Mouse (Mus musculus): ENCODE measurements at regions not wholly inside any gene's neighbourhood (a gene's known extent, or its start where the extent isn't known, plus 50 kb on each side); places are given as distances from the start of the nearest gene placed in this dataset.

DNA sequence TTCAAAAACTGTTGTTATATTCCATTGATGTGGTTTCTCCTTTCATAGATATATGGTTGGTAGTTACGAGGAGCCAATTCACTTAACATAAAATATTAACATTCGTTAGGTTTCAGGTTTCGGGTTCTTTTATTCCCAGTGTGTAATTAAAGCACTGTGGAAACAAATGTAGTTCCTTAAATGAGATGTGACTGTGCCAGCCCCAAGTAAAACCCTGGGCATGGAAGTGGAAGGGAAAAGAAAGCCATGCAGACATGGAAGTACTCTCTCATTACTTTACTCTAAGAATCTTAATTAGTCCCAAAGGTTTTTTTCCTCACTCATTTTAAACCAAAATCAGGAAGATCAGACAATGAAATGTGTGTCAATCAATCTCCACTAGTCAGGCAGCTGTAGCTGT lies 784.9 kb upstream of the Apob start:
- H3K4me2 ChIP-seq (ENCODE audit: low read length) = no peak overlapping the region
- no peak for DNase-seq (ENCODE audit: low spot score)
- H3K9me3 ChIP-seq (replicated peaks; ENCODE audit: control insufficient read depth, low read length) = no peaks in the 10 kb centered on the region
- no peak overlapping the region for H3K27ac ChIP-seq (ENCODE audit: low read depth, low read length)
- H3K9ac ChIP-seq (ENCODE audit: low read length) = no peak overlapping the region
- H3K27me3 ChIP-seq (replicated peaks; ENCODE audit: control insufficient read depth, insufficient read depth, low read length) = no peaks in the 10 kb centered on the region
- no peaks in the 10 kb centered on the region for H3K4me1 ChIP-seq (ENCODE audit: control insufficient read depth, insufficient read depth, low read length)
- WGBS = 25% methylated on average over 3 of the region's 3 CpGs
- H3K36me3 ChIP-seq (ENCODE audit: control insufficient read depth, insufficient read depth, low read length) = no peaks in the 10 kb centered on the region
- 0 out of 2 replicates have a peak, but pooled peaks have one; percentile 54 for ATAC-seq
- H3K4me3 ChIP-seq (ENCODE audit: low read depth, low read length) = no peak overlapping the region

GRCm38 (mm10) chr12:7198098-7198497 lies 779.4 kb upstream of the Apob start:
- Histone ChIP-seq H3K27me3 (replicated peaks; ENCODE audit: control insufficient read depth, insufficient read depth, low read length) (no peaks in the 10 kb centered on the region), H3K9ac (ENCODE audit: low read length) (no peak overlapping the region), H3K27ac (ENCODE audit: low read depth, low read length) (no peak overlapping the region), H3K36me3 (ENCODE audit: control insufficient read depth, insufficient read depth, low read length) (no peaks in the 10 kb centered on the region), H3K4me3 (ENCODE audit: low read depth, low read length) (no peak overlapping the region), H3K4me1 (ENCODE audit: control insufficient read depth, insufficient read depth, low read length) (no peaks in the 10 kb centered on the region), H3K9me3 (replicated peaks; ENCODE audit: control insufficient read depth, low read length) (no peaks in the 10 kb centered on the region), H3K4me2 (ENCODE audit: low read length) (no peak overlapping the region)
- peak; percentile 43 for DNase-seq (ENCODE audit: low spot score)
- peak; percentile 60; the same call in 1 of the 2 replicates for ATAC-seq

DNA sequence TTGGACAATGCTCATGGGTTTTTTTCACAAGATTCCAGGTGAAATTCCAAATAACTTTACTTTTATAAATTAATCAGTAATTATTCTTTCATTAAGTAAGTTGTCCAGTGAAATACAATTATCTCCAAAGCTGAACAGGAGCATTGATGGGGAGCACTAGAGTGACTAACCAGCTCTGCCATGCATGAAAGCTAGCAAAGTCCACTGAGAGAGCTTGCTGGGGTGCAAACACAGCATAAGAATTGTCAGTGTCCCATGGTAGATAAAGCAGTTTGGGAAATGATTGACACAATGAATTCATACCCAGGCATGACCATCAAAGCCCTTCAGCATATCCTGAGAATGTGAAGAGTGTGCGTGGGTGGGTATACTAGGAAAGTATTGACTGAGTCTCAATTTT lies 776.6 kb upstream of the Apob start:
- no peak for ATAC-seq
- H3K27ac ChIP-seq (ENCODE audit: low read depth, low read length) = no peak overlapping the region

GRCm38 (mm10) chr12:7215686-7216085 lies 761.8 kb upstream of the Apob start:
- ATAC-seq (peak; percentile 70; the same call in 1 of the 2 replicates), DNase-seq (ENCODE audit: low spot score) (peak; percentile 66)
- Histone ChIP-seq H3K36me3 (ENCODE audit: control insufficient read depth, insufficient read depth, low read length) (no peaks in the 10 kb centered on the region), H3K9ac (ENCODE audit: low read length) (no peak overlapping the region), H3K4me2 (ENCODE audit: low read length) (no peak overlapping the region), H3K27me3 (replicated peaks; ENCODE audit: control insufficient read depth, insufficient read depth, low read length) (no peaks in the 10 kb centered on the region), H3K9me3 (replicated peaks; ENCODE audit: control insufficient read depth, low read length) (no peaks in the 10 kb centered on the region), H3K4me1 (ENCODE audit: control insufficient read depth, insufficient read depth, low read length) (no peaks in the 10 kb centered on the region), H3K27ac (ENCODE audit: low read depth, low read length) (0 out of 2 replicates have a peak overlapping the region, but pooled peaks have one; percentile 9), H3K4me3 (ENCODE audit: low read depth, low read length) (no peak overlapping the region)
- WGBS = 66% methylated on average over 6 of the region's 6 CpGs

More for the DNA sequence above, 776.6 kb upstream of the Apob start:
- Histone ChIP-seq H3K27me3 (replicated peaks; ENCODE audit: control insufficient read depth, insufficient read depth, low read length) (no peaks in the 10 kb centered on the region), H3K4me1 (ENCODE audit: control insufficient read depth, insufficient read depth, low read length) (no peaks in the 10 kb centered on the region), H3K4me3 (ENCODE audit: low read depth, low read length) (no peak overlapping the region), H3K9me3 (replicated peaks; ENCODE audit: control insufficient read depth, low read length) (no peaks in the 10 kb centered on the region), H3K36me3 (ENCODE audit: control insufficient read depth, insufficient read depth, low read length) (no peaks in the 10 kb centered on the region), H3K9ac (ENCODE audit: low read length) (no peak overlapping the region), H3K4me2 (ENCODE audit: low read length) (no peak overlapping the region)
- DNase-seq (ENCODE audit: low spot score) = no peak
- whole genome bisulfite sequencing = 100% methylated on average over 1 of the region's 1 CpGs

DNA sequence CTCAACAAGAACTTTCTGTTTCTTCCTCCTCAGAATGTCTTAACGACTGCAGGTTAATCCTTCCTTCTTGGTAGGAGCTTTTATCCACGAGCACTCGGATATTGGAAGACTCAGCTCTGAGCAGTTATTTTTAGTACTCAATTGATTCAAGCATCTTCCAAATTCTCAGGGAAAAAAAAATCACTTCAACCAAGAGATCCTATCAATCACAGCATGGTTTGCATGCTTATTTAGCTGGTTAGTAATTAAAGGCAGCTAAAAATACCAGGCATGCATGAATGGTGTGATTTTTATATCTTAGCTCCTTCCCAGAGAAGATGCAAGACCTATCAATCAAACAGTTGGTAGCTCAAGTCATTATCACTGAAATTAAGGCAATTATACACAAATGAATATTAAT lies 759.9 kb upstream of the Apob start:
- H3K27me3 ChIP-seq (replicated peaks; ENCODE audit: control insufficient read depth, insufficient read depth, low read length) = no peaks in the 10 kb centered on the region
- H3K9ac ChIP-seq (ENCODE audit: low read length) = no peak overlapping the region
- H3K27ac ChIP-seq (ENCODE audit: low read depth, low read length) = no peak overlapping the region
- no peak overlapping the region for H3K4me2 ChIP-seq (ENCODE audit: low read length)
- DNase-seq (ENCODE audit: low spot score) (peak; percentile 62), ATAC-seq (no peak)
- no peaks in the 10 kb centered on the region for H3K36me3 ChIP-seq (ENCODE audit: control insufficient read depth, insufficient read depth, low read length)
- no peak overlapping the region for H3K4me3 ChIP-seq (ENCODE audit: low read depth, low read length)
- H3K4me1 ChIP-seq (ENCODE audit: control insufficient read depth, insufficient read depth, low read length) = no peaks in the 10 kb centered on the region
- no peaks in the 10 kb centered on the region for H3K9me3 ChIP-seq (replicated peaks; ENCODE audit: control insufficient read depth, low read length)
- WGBS = 8% methylated on average over 3 of the region's 3 CpGs

DNA sequence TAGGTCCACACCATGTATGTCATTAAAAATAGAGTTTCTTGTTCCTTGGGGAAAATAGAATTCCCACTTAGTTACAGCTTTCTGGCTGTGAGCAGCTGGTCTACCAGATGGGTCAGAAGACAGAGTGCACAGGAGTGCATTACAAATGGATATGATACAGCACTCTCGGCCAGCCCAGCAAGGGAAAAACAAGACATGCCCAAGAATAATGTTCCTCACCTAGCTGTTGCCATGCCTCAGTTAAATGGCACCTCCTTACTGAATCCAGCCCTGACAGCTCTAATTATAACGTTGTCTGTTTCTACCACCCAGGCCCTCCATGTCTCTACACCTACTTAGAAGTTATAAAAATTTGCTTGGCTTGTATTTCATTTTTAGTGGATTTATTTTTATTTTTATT lies 749.3 kb upstream of the Apob start:
- no peaks in the 10 kb centered on the region for H3K27me3 ChIP-seq (replicated peaks; ENCODE audit: control insufficient read depth, insufficient read depth, low read length)
- 62% methylated on average over 2 of the region's 2 CpGs for WGBS
- H3K27ac ChIP-seq (ENCODE audit: low read depth, low read length) = no peak overlapping the region
- ATAC-seq (no peak), DNase-seq (ENCODE audit: low spot score) (peak; percentile 13)
- H3K9ac ChIP-seq (ENCODE audit: low read length) = no peak overlapping the region
- no peaks in the 10 kb centered on the region for H3K36me3 ChIP-seq (ENCODE audit: control insufficient read depth, insufficient read depth, low read length)
- no peak overlapping the region for H3K4me2 ChIP-seq (ENCODE audit: low read length)
- no peaks in the 10 kb centered on the region for H3K9me3 ChIP-seq (replicated peaks; ENCODE audit: control insufficient read depth, low read length)
- H3K4me3 ChIP-seq (ENCODE audit: low read depth, low read length) = no peak overlapping the region
- no peaks in the 10 kb centered on the region for H3K4me1 ChIP-seq (ENCODE audit: control insufficient read depth, insufficient read depth, low read length)

DNA sequence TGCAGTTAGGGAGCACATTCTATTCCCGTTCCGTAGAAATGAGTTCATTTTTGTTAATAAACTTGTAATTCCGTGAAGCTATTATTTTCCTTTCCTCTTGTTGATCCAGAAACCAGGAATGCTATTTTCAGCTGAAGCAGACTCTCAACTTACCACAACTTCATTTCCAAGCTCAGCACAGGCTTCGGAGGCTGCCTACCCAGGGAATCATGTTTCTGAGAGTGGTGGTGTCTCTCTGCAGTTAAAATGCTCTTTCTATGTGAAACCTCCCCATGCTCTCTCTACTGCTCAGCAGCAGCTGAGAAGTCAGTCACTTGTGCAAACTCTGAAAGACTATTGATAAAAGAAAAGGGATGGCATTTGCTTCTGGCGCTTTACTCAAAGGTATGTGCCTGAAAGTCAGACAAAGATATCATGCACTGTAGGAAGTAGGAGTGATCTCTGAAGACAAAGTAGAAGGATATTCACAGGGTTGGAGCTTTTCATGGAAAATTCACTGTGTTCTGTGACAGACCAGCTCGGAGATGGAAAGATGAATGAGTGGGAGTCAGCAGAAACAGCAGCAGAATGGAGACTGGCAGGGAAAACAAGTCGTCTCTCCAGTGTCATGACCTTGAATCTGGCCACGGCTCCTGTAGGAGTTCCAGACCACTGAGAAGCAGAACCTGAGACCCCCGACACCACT lies 748.8 kb upstream of the Apob start:
- ATAC-seq (no peak), DNase-seq (ENCODE audit: low spot score) (no peak)
- Histone ChIP-seq H3K36me3 (ENCODE audit: control insufficient read depth, insufficient read depth, low read length) (no peaks in the 10 kb centered on the region), H3K9me3 (replicated peaks; ENCODE audit: control insufficient read depth, low read length) (no peaks in the 10 kb centered on the region), H3K4me3 (ENCODE audit: low read depth, low read length) (no peak overlapping the region), H3K4me2 (ENCODE audit: low read length) (no peak overlapping the region), H3K9ac (ENCODE audit: low read length) (no peak overlapping the region), H3K27me3 (replicated peaks; ENCODE audit: control insufficient read depth, insufficient read depth, low read length) (no peaks in the 10 kb centered on the region), H3K4me1 (ENCODE audit: control insufficient read depth, insufficient read depth, low read length) (no peaks in the 10 kb centered on the region), H3K27ac (ENCODE audit: low read depth, low read length) (no peak overlapping the region)
- 86% methylated on average over 9 of the region's 9 CpGs for WGBS

GRCm38 (mm10) chr12:7250324-7250723 lies 727.1 kb upstream of the Apob start:
- no peak overlapping the region for H3K27ac ChIP-seq (ENCODE audit: low read depth, low read length)
- no peaks in the 10 kb centered on the region for H3K27me3 ChIP-seq (replicated peaks; ENCODE audit: control insufficient read depth, insufficient read depth, low read length)
- DNase-seq (ENCODE audit: low spot score) (no peak), ATAC-seq (no peak)
- no peaks in the 10 kb centered on the region for H3K4me1 ChIP-seq (ENCODE audit: control insufficient read depth, insufficient read depth, low read length)
- H3K4me2 ChIP-seq (ENCODE audit: low read length) = no peak overlapping the region
- H3K4me3 ChIP-seq (ENCODE audit: low read depth, low read length) = no peak overlapping the region
- H3K36me3 ChIP-seq (ENCODE audit: control insufficient read depth, insufficient read depth, low read length) = no peaks in the 10 kb centered on the region
- H3K9ac ChIP-seq (ENCODE audit: low read length) = no peak overlapping the region
- H3K9me3 ChIP-seq (replicated peaks; ENCODE audit: control insufficient read depth, low read length) = no peaks in the 10 kb centered on the region

DNA sequence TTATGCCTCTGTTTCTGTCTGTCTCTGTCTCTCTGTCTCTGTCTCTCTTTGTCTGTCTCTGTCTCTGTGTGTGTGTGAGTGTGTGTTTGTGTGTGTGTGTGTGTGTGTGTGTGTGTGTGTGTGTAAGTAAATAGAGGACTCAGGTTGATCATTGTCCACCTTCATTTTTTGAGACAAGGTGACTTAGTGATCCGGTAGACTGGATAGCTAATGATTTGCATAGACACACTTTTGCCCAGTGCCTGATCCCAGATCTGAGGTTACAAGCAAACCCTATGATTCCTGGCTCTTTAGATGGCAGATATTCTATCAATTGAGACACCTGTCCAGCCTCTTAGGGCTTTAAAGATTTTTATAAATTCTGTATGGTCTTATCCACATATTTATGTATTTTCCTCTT lies 706.9 kb upstream of the Apob start:
- Histone ChIP-seq H3K36me3 (ENCODE audit: control insufficient read depth, insufficient read depth, low read length) (no peaks in the 10 kb centered on the region), H3K27me3 (replicated peaks; ENCODE audit: control insufficient read depth, insufficient read depth, low read length) (no peaks in the 10 kb centered on the region), H3K4me2 (ENCODE audit: low read length) (no peak overlapping the region), H3K27ac (ENCODE audit: low read depth, low read length) (no peak overlapping the region), H3K9ac (ENCODE audit: low read length) (no peak overlapping the region), H3K4me1 (ENCODE audit: control insufficient read depth, insufficient read depth, low read length) (no peaks in the 10 kb centered on the region), H3K4me3 (ENCODE audit: low read depth, low read length) (no peak overlapping the region), H3K9me3 (replicated peaks; ENCODE audit: control insufficient read depth, low read length) (no peaks in the 10 kb centered on the region)
- no peak for DNase-seq (ENCODE audit: low spot score)
- 94% methylated on average over 1 of the region's 1 CpGs for WGBS
- no peak for ATAC-seq
